Mouse (Mus musculus): ENCODE results near the gene Itk. TPM values are rescaled to one million over a fixed set of nuclear protein-coding genes. Genes with fewer than 3 reads are reported as not detected.
A peak's percentile ranks its signal among the peaks of the same experiment; 100 is the strongest.

The Itk gene
- total RNA-seq, 2 experiments from 2014 or later, result 0.21 to 0.28 TPM

- DNase-seq (ENCODE audit: low spot score in 2 of 2), result no peak
These were observed 106.7 kb downstream of the Itk start for GRCm38 (mm10) chr11:46282612-46283011.

GRCm38 (mm10) chr11:46278709-46279108 lies 110.6 kb downstream of the Itk start:
- no peak for DNase-seq (ENCODE audit: low spot score in 2 of 2)

GRCm38 (mm10) chr11:46278140-46278539 lies 111.2 kb downstream of the Itk start:
- no peak for DNase-seq (ENCODE audit: low spot score in 2 of 2)

GRCm38 (mm10) chr11:46276778-46277177 lies 112.5 kb downstream of the Itk start:
- DNase-seq (ENCODE audit: low spot score in 2 of 2), result peak; percentile 45 to 59

GRCm38 (mm10) chr11:46276168-46276567 lies 113.1 kb downstream of the Itk start:
- DNase-seq (ENCODE audit: low spot score in 2 of 2), result no peak

- peak; percentile 82 to 85 for DNase-seq (ENCODE audit: low spot score in 2 of 2)
These were observed 114.0 kb downstream of the Itk start for GRCm38 (mm10) chr11:46275302-46275701.

Other genes with a start within 250 kb of the Itk start
- 1 to 10 TPM; 1.1 to 1.5 TPM for gene Nipal4, start 223.0 kb downstream of the Itk start, total RNA-seq (2021)
- gene Fndc9, start 154.0 kb downstream of the Itk start, total RNA-seq (2021), result 1 to 10 TPM; 3.0 to 3.9 TPM
- 100 to 1,000 TPM; 619 to 654 TPM for gene Cyfip2, start 76.7 kb downstream of the Itk start, total RNA-seq (2021)
- gene Fam71b, start 7.0 kb upstream of the Itk start, total RNA-seq (2021), result not detected
- gene Med7, start 47.4 kb upstream of the Itk start, total RNA-seq (2021), result 10 to 100 TPM; 24.7 to 32.3 TPM
- gene Havcr2, start 65.4 kb upstream of the Itk start, total RNA-seq (2021), result 1 to 10 TPM; 2.6 to 3.0 TPM
- not detected for gene Gm12169, start 134.7 kb upstream of the Itk start, total RNA-seq (2021)
- not detected for gene BC053393, start 182.0 kb upstream of the Itk start, total RNA-seq (2021)
- not detected for gene Dppa1, start 239.7 kb upstream of the Itk start, total RNA-seq (2021)

Data from left cerebral cortex, adult 18-20 months (tissue).